Mouse (Mus musculus): ENCODE data around the gene Fbxo45.

Fbxo45 gene

GRCm38 (mm10) chr16:32204902-32205301 lies 42.1 kb downstream of the Fbxo45 start:
- in situ Hi-C loops (cut with MboI), result loop anchor here (5.0 kb wide), 2 partner anchors 43 to 93 kb away; no protein-coding TSS in a partner anchor

- in situ Hi-C loops (cut with MboI), result loop anchor here (5.0 kb wide), 2 partner anchors 40 to 90 kb away; no protein-coding TSS in a partner anchor
Observed at GRCm38 (mm10) chr16:32202681-32203080, 44.3 kb downstream of the Fbxo45 start.

DNA sequence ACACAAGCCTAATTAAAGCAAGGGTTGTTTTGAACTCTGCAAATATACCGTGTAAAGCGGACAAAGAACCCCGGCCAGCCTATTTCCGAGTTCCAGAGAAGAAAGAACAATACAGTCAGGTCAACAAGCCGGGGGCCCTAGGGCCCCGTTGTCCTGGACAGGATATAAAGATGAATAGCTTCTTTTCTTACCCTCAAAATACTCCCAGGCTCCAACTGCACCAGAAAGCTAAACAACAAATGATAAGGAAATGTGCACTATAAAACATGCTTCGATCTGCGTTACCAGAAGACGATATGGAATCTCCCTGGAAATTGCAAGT lies 46.0 kb downstream of the Fbxo45 start:
- in situ Hi-C loops (cut with MboI), result loop anchor here (5.0 kb wide), 2 partner anchors 39 to 89 kb away; no protein-coding TSS in a partner anchor

DNA sequence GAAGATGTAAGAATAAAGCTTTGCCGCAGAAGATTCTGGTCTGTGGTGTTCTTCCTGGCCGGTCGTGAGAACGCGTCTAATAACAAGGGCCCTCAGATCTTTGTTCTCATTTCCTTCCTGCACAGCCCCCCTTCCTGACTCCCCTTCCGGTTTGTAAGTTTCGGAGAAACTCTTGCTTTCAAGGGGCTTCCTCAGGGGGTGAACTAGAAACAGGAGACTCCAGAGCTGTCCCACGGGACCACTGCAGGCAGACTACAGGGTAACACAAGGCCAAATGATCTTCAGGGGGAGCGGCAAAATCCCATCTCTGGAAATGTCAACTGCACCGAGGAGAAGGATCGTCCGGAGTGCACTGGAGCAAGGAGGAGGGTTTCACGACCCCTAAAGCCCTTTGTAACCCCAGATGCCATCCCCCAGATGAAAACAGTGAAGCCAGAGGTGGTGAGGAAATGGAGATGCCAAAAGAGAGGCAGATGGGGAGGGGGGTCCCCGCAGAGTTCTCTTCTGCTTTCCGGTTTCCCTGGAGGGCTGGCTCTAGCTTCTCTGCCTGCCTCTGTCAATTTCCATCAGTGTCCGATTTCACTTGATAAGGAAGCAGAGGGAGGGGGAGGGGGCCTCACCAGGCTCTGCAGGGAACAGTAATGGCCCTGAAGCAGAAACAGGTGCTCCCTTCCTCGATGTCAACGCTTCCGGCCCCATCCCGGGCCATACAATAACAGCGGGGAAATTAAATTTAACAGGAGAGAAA lies 46.5 kb downstream of the Fbxo45 start:
- in situ Hi-C loops (cut with MboI), result loop anchor here (5.0 kb wide), 2 partner anchors 38 to 88 kb away; no protein-coding TSS in a partner anchor

GRCm38 (mm10) chr16:32190011-32190441 lies 56.9 kb downstream of the Fbxo45 start:
- in situ Hi-C loops (cut with MboI), result no loop called here

- in situ Hi-C loops (cut with MboI), result no loop called here
Observed at GRCm38 (mm10) chr16:32189109-32189508, 57.8 kb downstream of the Fbxo45 start.

- in situ Hi-C loops (cut with MboI), result no loop called here
Observed at GRCm38 (mm10) chr16:32186056-32186455, 60.9 kb downstream of the Fbxo45 start.

Data from mature B cell (primary cell).